Mouse (Mus musculus) C2C12 (cell line): ENCODE measurements at regions not wholly inside any gene's neighbourhood (a gene's known extent, or its start where the extent isn't known, plus 50 kb on each side); places are given as distances from the start of the nearest gene placed in this dataset.

Experiments used
- H3K27me3 ChIP-seq: one replicate; pipeline ENCODE4 v1.6.1; 2011; ENCODE audit not compliant: control insufficient read depth, insufficient read depth, insufficient read length
- H3K36me3 ChIP-seq: one replicate; pipeline ENCODE4 v1.6.1; 2011; ENCODE audit not compliant: control insufficient read depth, insufficient read depth
- H3K4me3 ChIP-seq: one replicate; pipeline ENCODE4 v1.5.1; 2011; ENCODE audit warnings: mild to moderate bottlenecking, control low read depth; ENCODE audit not compliant: poor library complexity, insufficient read depth, severe bottlenecking
- H3K79me2 ChIP-seq: one replicate; pipeline ENCODE4 v1.6.1; 2011; ENCODE audit not compliant: control insufficient read depth, insufficient read depth
- H3K79me3 ChIP-seq: one replicate; pipeline ENCODE4 v1.6.1; 2011; ENCODE audit warnings: low read depth, control low read depth
- H3ac ChIP-seq: one replicate; pipeline ENCODE3; 2011; ENCODE audit warnings: low read depth; ENCODE audit not compliant: control insufficient read depth, insufficient read length
- CEBPB ChIP-seq: IDR thresholded peaks from one replicate; pipeline ENCODE4 v1.6.1; 2011; ENCODE audit warnings: low read depth, mild to moderate bottlenecking, control low read depth, moderate library complexity
- CTCF ChIP-seq: IDR thresholded peaks from one replicate; pipeline ENCODE4 v1.5.1; 2011; ENCODE audit not compliant: control insufficient read depth, insufficient read depth, insufficient read length
- FOSL1 ChIP-seq: IDR thresholded peaks from one replicate; pipeline ENCODE4 v1.8.0; 2011; ENCODE audit warnings: mild to moderate bottlenecking, low read length; ENCODE audit not compliant: poor library complexity, insufficient read depth, severe bottlenecking
- MAX ChIP-seq: IDR thresholded peaks from one replicate; pipeline ENCODE4 v1.6.1; 2011; ENCODE audit warnings: mild to moderate bottlenecking, control low read depth
- MYOD1 ChIP-seq: IDR thresholded peaks from one replicate; pipeline ENCODE4 v1.6.1; 2011; ENCODE audit warnings: low read depth; ENCODE audit not compliant: control insufficient read depth, insufficient read length
- MYOG ChIP-seq: IDR thresholded peaks from one replicate; pipeline ENCODE4 v1.6.1; 2011; ENCODE audit not compliant: control insufficient read depth, insufficient read length; ENCODE audit errors: extremely low read depth
- USF1 ChIP-seq: IDR thresholded peaks from one replicate; pipeline ENCODE4 v1.6.1; 2011; ENCODE audit warnings: low read depth, mild to moderate bottlenecking, control low read depth, moderate library complexity

- H3K79me2 ChIP-seq: no peaks in the 10 kb centered on the region
- no peaks in the 10 kb centered on the region for H3K27me3 ChIP-seq
- H3K4me3 ChIP-seq: no peak overlapping the region
- H3K79me3 ChIP-seq: no peaks in the 10 kb centered on the region
- no peaks in the 10 kb centered on the region for H3K36me3 ChIP-seq
- H3ac ChIP-seq: no peak overlapping the region
- no peak for TF ChIP-seq FOSL1
- no peak for TF ChIP-seq MYOG
- TF ChIP-seq CTCF: no peak
- no peak for TF ChIP-seq USF1
- no peak for TF ChIP-seq MAX
- no peak for TF ChIP-seq CEBPB
- TF ChIP-seq MYOD1: no peak
Observed at GRCm38 (mm10) chr7:70176086-70176485, 190.4 kb downstream of the Nr2f2 start.

- no peak for TF ChIP-seq CTCF
- no peaks in the 10 kb centered on the region for H3K36me3 ChIP-seq
- no peaks in the 10 kb centered on the region for H3K27me3 ChIP-seq
- no peak overlapping the region for H3K4me3 ChIP-seq
- H3K79me3 ChIP-seq: no peaks in the 10 kb centered on the region
- H3K79me2 ChIP-seq: no peaks in the 10 kb centered on the region
- no peak overlapping the region for H3ac ChIP-seq
Observed at GRCm38 (mm10) chr7:70172431-70172830, 194.1 kb downstream of the Nr2f2 start.

GRCm38 (mm10) chr7:70171456-70171855, 195.1 kb downstream of the Nr2f2 start:
- H3K4me3 ChIP-seq: no peak overlapping the region
- no peak for TF ChIP-seq CEBPB
- TF ChIP-seq CTCF: no peak
- no peak for TF ChIP-seq MYOG
- H3K79me3 ChIP-seq: no peaks in the 10 kb centered on the region
- no peak overlapping the region for H3ac ChIP-seq
- H3K79me2 ChIP-seq: no peaks in the 10 kb centered on the region
- no peaks in the 10 kb centered on the region for H3K27me3 ChIP-seq
- no peaks in the 10 kb centered on the region for H3K36me3 ChIP-seq

DNA sequence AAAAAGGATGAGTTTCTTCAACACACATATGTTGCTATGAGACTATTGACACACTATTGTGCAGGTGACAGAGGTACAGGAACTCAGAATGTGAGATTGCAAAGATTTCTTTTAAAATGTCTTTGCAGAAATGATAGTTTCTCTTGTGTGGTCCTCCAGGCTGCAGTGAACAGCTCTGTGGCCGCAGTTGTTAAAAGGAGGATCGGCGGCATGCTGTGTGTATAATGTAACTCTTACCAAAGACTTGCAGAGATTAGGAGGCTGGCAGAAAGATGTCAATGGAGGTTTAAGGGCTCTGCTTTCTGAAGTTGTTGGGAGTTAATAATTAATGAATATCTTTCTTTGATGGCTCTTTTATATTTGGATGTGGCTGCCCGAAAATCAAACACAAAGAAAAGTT, 198.5 kb downstream of the Nr2f2 start:
- Histone ChIP-seq H3ac (no peak overlapping the region), H3K79me3 (no peaks in the 10 kb centered on the region), H3K27me3 (no peaks in the 10 kb centered on the region), H3K79me2 (no peaks in the 10 kb centered on the region), H3K36me3 (no peaks in the 10 kb centered on the region), H3K4me3 (no peak overlapping the region)
- TF ChIP-seq MYOG (no peak), MAX (no peak), MYOD1 (no peak), USF1 (no peak), CEBPB (no peak), FOSL1 (no peak), CTCF (no peak)

DNA sequence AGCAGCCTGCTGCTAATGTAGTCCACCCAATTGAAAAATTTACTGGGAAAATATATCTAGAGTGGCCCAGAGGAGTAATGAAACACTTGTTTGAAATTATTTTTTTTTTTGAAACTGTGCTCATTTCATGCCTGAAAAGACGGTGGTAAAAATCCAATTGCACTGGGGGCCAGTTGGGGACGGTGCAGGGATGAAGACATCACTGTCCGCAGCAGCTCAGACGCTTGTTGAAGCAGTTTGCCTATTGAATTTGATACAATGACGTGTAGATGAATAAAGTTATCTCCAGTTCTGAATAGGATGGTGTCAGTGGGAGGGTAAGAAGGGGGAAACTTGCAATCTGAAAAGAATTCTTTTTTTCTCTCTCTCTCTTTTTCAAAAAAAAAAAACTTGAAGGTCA, 200.5 kb downstream of the Nr2f2 start:
- Histone ChIP-seq H3K36me3 (no peaks in the 10 kb centered on the region), H3K79me3 (no peaks in the 10 kb centered on the region), H3K4me3 (no peak overlapping the region), H3K27me3 (no peaks in the 10 kb centered on the region), H3ac (no peak overlapping the region), H3K79me2 (no peaks in the 10 kb centered on the region)
- TF ChIP-seq MAX: no peak
- TF ChIP-seq CTCF: no peak

DNA sequence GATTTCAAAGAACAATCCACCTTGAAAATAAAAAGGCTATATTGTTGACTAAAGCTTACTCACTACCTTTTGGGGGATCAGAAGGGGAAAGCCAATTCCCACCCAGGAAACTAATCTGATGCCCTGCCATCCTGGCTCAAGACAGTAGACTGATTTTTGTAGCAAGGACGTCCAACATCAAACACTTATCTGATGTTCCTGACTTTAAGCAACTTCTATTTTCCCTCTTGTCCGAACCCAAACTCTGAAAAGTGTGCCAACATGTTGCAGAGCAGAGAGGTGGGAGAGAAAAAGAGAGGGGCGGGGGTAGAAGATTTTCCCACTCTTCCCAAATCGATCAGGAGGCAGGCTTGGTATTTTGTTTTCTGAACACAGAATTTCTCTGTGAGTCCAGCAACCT, 201.0 kb downstream of the Nr2f2 start:
- no peaks in the 10 kb centered on the region for H3K79me2 ChIP-seq
- no peaks in the 10 kb centered on the region for H3K36me3 ChIP-seq
- H3K4me3 ChIP-seq: no peak overlapping the region
- H3ac ChIP-seq: no peak overlapping the region
- H3K27me3 ChIP-seq: no peaks in the 10 kb centered on the region
- H3K79me3 ChIP-seq: no peaks in the 10 kb centered on the region
- TF ChIP-seq CEBPB (no peak), CTCF (no peak), FOSL1 (no peak), MYOG (no peak), USF1 (no peak), MYOD1 (no peak), MAX (no peak)

- H3K27me3 ChIP-seq: no peaks in the 10 kb centered on the region
- H3K79me3 ChIP-seq: no peaks in the 10 kb centered on the region
- H3K79me2 ChIP-seq: no peaks in the 10 kb centered on the region
- no peak overlapping the region for H3K4me3 ChIP-seq
- H3K36me3 ChIP-seq: no peaks in the 10 kb centered on the region
- TF ChIP-seq CTCF (no peak), MAX (no peak), FOSL1 (no peak), CEBPB (no peak), MYOG (no peak), MYOD1 (no peak), USF1 (no peak)
- H3ac ChIP-seq: no peak overlapping the region
Observed at GRCm38 (mm10) chr7:70164691-70165193, 201.8 kb downstream of the Nr2f2 start.
